Mouse (Mus musculus) forebrain, postnatal 0 days (tissue): ENCODE data around the gene Vmn1r103. TPM values are rescaled to one million over a fixed set of nuclear protein-coding genes. Genes with fewer than 3 reads are reported as not detected.
"Not testable (repeated sequence)": the region's sequence is repeated elsewhere in the genome, so short reads cannot be mapped to it uniquely, and the experiment has no call there.

Experiments used
- ATAC-seq: fragments of 200-750 bp; cut with Nextera tagmentation; 2 replicates; pipeline ENCODE4 v1.8.0; 2017; ENCODE audit warnings: mild to moderate bottlenecking, moderate library complexity
- DNase-seq: peaks from one replicate; pipeline ENCODE4 v3.0.0-alpha.2; 2015
- H3K27ac ChIP-seq: fragments of 300-500 bp; sonication (generic); 2 replicates; pipeline ENCODE4 v1.5.1; 2014; ENCODE audit warnings: low read depth, mild to moderate bottlenecking, antibody characterized with exemption, low read length, moderate library complexity, mixed read lengths
- H3K27me3 ChIP-seq: fragments of 300-500 bp; sonication (generic); 2 replicates; pipeline ENCODE4 v1.6.1; 2014; ENCODE audit warnings: mild to moderate bottlenecking, low read length, mixed read lengths; ENCODE audit not compliant: insufficient read depth
- H3K36me3 ChIP-seq: fragments of 300-500 bp; sonication (generic); 2 replicates; pipeline ENCODE4 v1.6.1; 2014; ENCODE audit warnings: mild to moderate bottlenecking, moderate library complexity; ENCODE audit not compliant: insufficient read depth
- H3K4me1 ChIP-seq: fragments of 300-500 bp; sonication (generic); 2 replicates; pipeline ENCODE4 v1.6.1; 2014; ENCODE audit warnings: antibody characterized with exemption; ENCODE audit not compliant: insufficient read depth
- H3K4me2 ChIP-seq: fragments of 300-500 bp; sonication (generic); 2 replicates; pipeline ENCODE4 v1.6.1; 2014; ENCODE audit warnings: low read depth, mild to moderate bottlenecking, moderate library complexity
- H3K4me3 ChIP-seq: fragments of 300-500 bp; sonication (generic); 2 replicates; pipeline ENCODE4 v1.5.1; 2014; ENCODE audit warnings: low read depth, low read length, mixed read lengths
- H3K9ac ChIP-seq: fragments of 300-500 bp; sonication (generic); 2 replicates; pipeline ENCODE4 v1.6.1; 2014; ENCODE audit warnings: mild to moderate bottlenecking
- H3K9me3 ChIP-seq: fragments of 300-500 bp; sonication (generic); 2 replicates; pipeline ENCODE4 v1.6.1; 2016; ENCODE audit warnings: low read length
- WGBS: fragments of 180-500 bp; shearing (Covaris S2); extraction: QIAGEN DNeasy Blood & Tissue Kit; methylation state at CpG from one replicate; pipeline ENCODE4 v1.1.7; 2014; 5-methylcytosine and 5-hydroxymethylcytosine counted together
- polyA plus RNA-seq: library from polyadenylated mRNA; unstranded; fragments of >200 nt; fragmentation: Nextera tagmentation; extraction: Ambion mirVana; gene quantifications from 2 replicates; pipeline ENCODE4 v1.2.1, GENCODE M21; 2015
- total RNA-seq: library from RNA; depleted of rRNA; stranded (reverse); fragments of >200 nt; gene quantifications from 2 replicates; pipeline ENCODE4 v1.2.3, GENCODE M21; 2014; rRNA removed

Gene Vmn1r103
- not detected in 2 replicates for total RNA-seq
- polyA plus RNA-seq, result not detected in 2 replicates

GRCm38 (mm10) chr7:20510434-20510833 lies at the start of gene Vmn1r103:
Gene Vmn1r103 (minus strand): TSS chr7:20510534.
- not testable (repeated sequence) for ATAC-seq, H3K9ac ChIP-seq, H3K9me3 ChIP-seq, H3K4me3 ChIP-seq, H3K36me3 ChIP-seq, DNase-seq, H3K27me3 ChIP-seq, H3K27ac ChIP-seq, H3K4me1 ChIP-seq, H3K4me2 ChIP-seq
- WGBS, result no CpG with 5 or more reads among the region's 3 CpGs

- H3K36me3 ChIP-seq, H3K4me2 ChIP-seq, ATAC-seq, H3K9me3 ChIP-seq, H3K9ac ChIP-seq, H3K4me1 ChIP-seq, H3K27ac ChIP-seq, DNase-seq, H3K4me3 ChIP-seq, H3K27me3 ChIP-seq: not testable (repeated sequence)
- WGBS, result no CpG with 5 or more reads among the region's 1 CpGs
Measured at GRCm38 (mm10) chr7:20545657-20546056, 35.3 kb upstream of the Vmn1r103 start, which contains the start of gene Gm5726. Gene Gm5726 (minus strand): TSS chr7:20545757.

GRCm38 (mm10) chr7:20533537-20533936 lies 23.2 kb upstream of the Vmn1r103 start, which contains the start of gene Vmn1r104:
Gene Vmn1r104 (plus strand): TSS chr7:20533837.
- DNase-seq, H3K36me3 ChIP-seq, H3K9me3 ChIP-seq, H3K4me2 ChIP-seq, H3K4me3 ChIP-seq, H3K27ac ChIP-seq, ATAC-seq, H3K4me1 ChIP-seq, H3K9ac ChIP-seq, H3K27me3 ChIP-seq: not testable (repeated sequence)
- no CpG with 5 or more reads among the region's 3 CpGs for WGBS

GRCm38 (mm10) chr7:20474825-20475224 lies 35.5 kb downstream of the Vmn1r103 start, which contains the start of gene Gm10670:
Gene Gm10670 (minus strand): TSS chr7:20474925.
- WGBS, result no CpG with 5 or more reads among the region's 5 CpGs
- not testable (repeated sequence) for H3K9ac ChIP-seq, H3K4me3 ChIP-seq

More at GRCm38 (mm10) chr7:20474825-20475224, 35.5 kb downstream of the Vmn1r103 start, which contains the start of gene Gm10670:
- not testable (repeated sequence) for H3K36me3 ChIP-seq, ATAC-seq, H3K9me3 ChIP-seq, H3K27ac ChIP-seq, H3K4me1 ChIP-seq, H3K27me3 ChIP-seq, H3K4me2 ChIP-seq, DNase-seq

Other genes with a start within 250 kb of the Vmn1r103 start
- not detected in 2 replicates for gene Gm5890, start 247.7 kb downstream of the Vmn1r103 start, total RNA-seq
- not detected in 2 replicates for gene Gm5890, start 247.7 kb downstream of the Vmn1r103 start, polyA plus RNA-seq
- gene Gm4133, start 176.5 kb downstream of the Vmn1r103 start, total RNA-seq, result not detected in 2 replicates
- gene Gm4133, start 176.5 kb downstream of the Vmn1r103 start, polyA plus RNA-seq, result not detected in 2 replicates
- not detected in 2 replicates for gene Gm5728, start 135.1 kb downstream of the Vmn1r103 start, total RNA-seq
- not detected in 2 replicates for gene Gm5728, start 135.1 kb downstream of the Vmn1r103 start, polyA plus RNA-seq
- not detected in 2 replicates for gene Vmn1r100, start 92.6 kb downstream of the Vmn1r103 start, total RNA-seq
- gene Vmn1r100, start 92.6 kb downstream of the Vmn1r103 start, polyA plus RNA-seq, result not detected in 2 replicates
- gene Vmn1r101, start 67.9 kb downstream of the Vmn1r103 start, total RNA-seq, result not detected in 2 replicates
- not detected in 2 replicates for gene Vmn1r101, start 67.9 kb downstream of the Vmn1r103 start, polyA plus RNA-seq
- not detected in 2 replicates for gene Gm10670, start 35.6 kb downstream of the Vmn1r103 start, total RNA-seq
- gene Gm10670, start 35.6 kb downstream of the Vmn1r103 start, polyA plus RNA-seq, result not detected in 2 replicates
- gene Vmn1r104, start 23.3 kb upstream of the Vmn1r103 start, total RNA-seq, result not detected in 2 replicates
- gene Vmn1r104, start 23.3 kb upstream of the Vmn1r103 start, polyA plus RNA-seq, result not detected in 2 replicates
- gene Gm5726, start 35.2 kb upstream of the Vmn1r103 start, total RNA-seq, result not detected in 2 replicates
- not detected in 2 replicates for gene Gm5726, start 35.2 kb upstream of the Vmn1r103 start, polyA plus RNA-seq
- gene Gm4141, start 65.7 kb upstream of the Vmn1r103 start, total RNA-seq, result not detected in 2 replicates
- gene Gm4141, start 65.7 kb upstream of the Vmn1r103 start, polyA plus RNA-seq, result not detected in 2 replicates
- gene Gm4513, start 88.5 kb upstream of the Vmn1r103 start, total RNA-seq, result not detected in 2 replicates
- not detected in 2 replicates for gene Gm4513, start 88.5 kb upstream of the Vmn1r103 start, polyA plus RNA-seq
- gene Vmn1r107, start 158.4 kb upstream of the Vmn1r103 start, total RNA-seq, result not detected in 2 replicates
- not detected in 2 replicates for gene Vmn1r107, start 158.4 kb upstream of the Vmn1r103 start, polyA plus RNA-seq
- not detected in 2 replicates for gene Vmn1r111, start 192.7 kb upstream of the Vmn1r103 start, total RNA-seq
- gene Vmn1r111, start 192.7 kb upstream of the Vmn1r103 start, polyA plus RNA-seq, result not detected in 2 replicates
- gene Gm10668, start 220.1 kb upstream of the Vmn1r103 start, total RNA-seq, result not detected in 2 replicates
- gene Gm10668, start 220.1 kb upstream of the Vmn1r103 start, polyA plus RNA-seq, result not detected in 2 replicates